Mouse (Mus musculus) CD4-positive, CD25-positive, alpha-beta regulatory T cell, adult 9 weeks (primary cell): ENCODE measurements around the gene Ppm1h. TPM values are rescaled to one million over a fixed set of nuclear protein-coding genes. Genes with fewer than 3 reads are reported as not detected.

Experiments used
- polyA plus RNA-seq: library from polyadenylated mRNA; unstranded; fragments of 100-300 nt; shearing (Covaris generic); gene quantifications from one replicate; pipeline ENCODE4 v1.2.1, GENCODE M21; 2017

The Ppm1h gene
- 9.0 TPM for polyA plus RNA-seq

DNA sequence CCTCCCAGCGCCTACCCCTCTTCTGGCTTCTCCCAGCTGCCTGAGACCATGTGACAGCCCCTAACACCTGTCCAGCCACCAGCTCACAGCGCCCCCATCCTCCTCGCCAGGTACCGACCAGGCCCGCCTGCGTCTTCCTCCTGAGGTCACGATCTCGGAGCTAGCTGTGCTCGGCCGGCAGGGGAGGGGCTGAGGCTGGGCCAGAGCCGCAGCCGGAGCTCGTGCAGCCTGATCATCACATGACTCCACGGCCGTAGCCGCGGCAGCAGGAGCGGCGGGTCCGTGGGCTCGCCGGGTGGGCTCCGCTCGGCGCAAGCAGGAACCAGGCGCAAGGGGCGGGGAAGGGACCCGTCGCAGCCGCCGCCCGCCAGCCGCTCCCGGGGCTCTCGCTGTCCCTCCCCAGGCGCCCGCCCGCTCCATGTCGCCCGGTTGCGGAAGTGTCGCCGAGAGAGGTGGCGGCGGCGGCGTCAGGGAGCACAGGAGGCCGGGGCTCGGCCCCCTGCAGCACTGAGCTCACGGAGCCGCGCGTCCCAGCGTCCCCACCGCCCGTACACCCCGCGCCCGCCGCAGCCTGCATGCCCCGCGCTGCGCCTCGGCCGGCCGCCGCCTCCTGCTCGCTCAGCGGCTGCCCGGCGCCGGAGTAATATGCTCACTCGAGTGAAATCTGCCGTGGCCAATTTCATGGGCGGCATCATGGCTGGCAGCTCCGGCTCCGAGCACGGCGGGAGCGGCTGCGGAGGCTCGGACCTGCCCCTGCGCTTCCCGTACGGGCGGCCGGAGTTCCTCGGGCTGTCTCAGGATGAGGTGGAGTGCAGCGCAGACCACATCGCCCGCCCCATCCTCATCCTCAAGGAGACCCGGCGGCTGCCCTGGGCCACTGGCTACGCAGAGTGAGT lies at the start of gene Ppm1h:
Gene Ppm1h, plus strand, starts transcription at position 222 of the 896 bp plus-strand sequence.

Other genes with a start within 250 kb of the Ppm1h start
- 0.14 TPM for gene Avpr1a, start 230.3 kb upstream of the Ppm1h start, polyA plus RNA-seq